Mouse (Mus musculus): ENCODE results near the gene Prune2.

- TF ChIP-seq CTCF (IDR thresholded peaks at IDR 0.05; ENCODE audit: extremely low read depth, insufficient read depth, low read length) (no peak), POLR2A (IDR thresholded peaks at IDR 0.05; ENCODE audit: extremely low read depth, insufficient read depth, low read length) (no peak)
Observed at GRCm38 (mm10) chr19:17210541-17210940, 254.6 kb downstream of the Prune2 start.
